Mouse (Mus musculus): ENCODE results near the gene Slc5a11.

The Slc5a11 gene

GRCm38 (mm10) chr7:123214365-123215075 is at the start of gene Slc5a11:
Gene Slc5a11, plus strand, starts transcription at chr7:123214780.
- in situ Hi-C loops (cut with MboI; ENCODE audit: low pct_unique_long_range_greater_than_20kb in 1 of 2, low sequenced_read_pairs in 2 of 2, unreplicated experiment in 1 of 2), result no loop called here

GRCm38 (mm10) chr7:123167436-123167835 is 47.1 kb upstream of the Slc5a11 start:
- in situ Hi-C loops (cut with MboI; ENCODE audit: low pct_unique_long_range_greater_than_20kb in 1 of 2, low sequenced_read_pairs in 2 of 2, unreplicated experiment in 1 of 2), result no loop called here

- in situ Hi-C loops (cut with MboI; ENCODE audit: low pct_unique_long_range_greater_than_20kb in 1 of 2, low sequenced_read_pairs in 2 of 2, unreplicated experiment in 1 of 2), result no loop called here
These were observed 45.0 kb upstream of the Slc5a11 start for GRCm38 (mm10) chr7:123169618-123170017.

- in situ Hi-C loops (cut with MboI; ENCODE audit: low pct_unique_long_range_greater_than_20kb in 1 of 2, low sequenced_read_pairs in 2 of 2, unreplicated experiment in 1 of 2), result no loop called here
These were observed 42.5 kb upstream of the Slc5a11 start for GRCm38 (mm10) chr7:123172101-123172500.

- in situ Hi-C loops (cut with MboI; ENCODE audit: low pct_unique_long_range_greater_than_20kb in 1 of 2, low sequenced_read_pairs in 2 of 2, unreplicated experiment in 1 of 2), result loop anchor here (25.0 kb wide), 2 partner anchors 165 to 190 kb away; no protein-coding TSS in a partner anchor
These were observed 37.4 kb upstream of the Slc5a11 start for GRCm38 (mm10) chr7:123177215-123177614.

- in situ Hi-C loops (cut with MboI; ENCODE audit: low pct_unique_long_range_greater_than_20kb in 1 of 2, low sequenced_read_pairs in 2 of 2, unreplicated experiment in 1 of 2), result loop anchor here (25.0 kb wide), 2 partner anchors 170 to 195 kb away; no protein-coding TSS in a partner anchor
These were observed 32.5 kb upstream of the Slc5a11 start for GRCm38 (mm10) chr7:123181787-123182701.

- in situ Hi-C loops (cut with MboI; ENCODE audit: low pct_unique_long_range_greater_than_20kb in 1 of 2, low sequenced_read_pairs in 2 of 2, unreplicated experiment in 1 of 2), result loop anchor here (25.0 kb wide), 2 partner anchors 173 to 198 kb away; no protein-coding TSS in a partner anchor
These were observed 29.7 kb upstream of the Slc5a11 start for GRCm38 (mm10) chr7:123184891-123185290.

- in situ Hi-C loops (cut with MboI; ENCODE audit: low pct_unique_long_range_greater_than_20kb in 1 of 2, low sequenced_read_pairs in 2 of 2, unreplicated experiment in 1 of 2), result loop anchor here (25.0 kb wide), 2 partner anchors 174 to 199 kb away; no protein-coding TSS in a partner anchor
These were observed 28.1 kb upstream of the Slc5a11 start for GRCm38 (mm10) chr7:123186463-123186862.

- in situ Hi-C loops (cut with MboI; ENCODE audit: low pct_unique_long_range_greater_than_20kb in 1 of 2, low sequenced_read_pairs in 2 of 2, unreplicated experiment in 1 of 2), result loop anchor here (25.0 kb wide), 2 partner anchors 175 to 200 kb away; no protein-coding TSS in a partner anchor
These were observed 27.3 kb upstream of the Slc5a11 start for GRCm38 (mm10) chr7:123187246-123187645.

- in situ Hi-C loops (cut with MboI; ENCODE audit: low pct_unique_long_range_greater_than_20kb in 1 of 2, low sequenced_read_pairs in 2 of 2, unreplicated experiment in 1 of 2), result loop anchor here (25.0 kb wide), 2 partner anchors 176 to 201 kb away; no protein-coding TSS in a partner anchor
These were observed 26.1 kb upstream of the Slc5a11 start for GRCm38 (mm10) chr7:123188462-123188861.

- in situ Hi-C loops (cut with MboI; ENCODE audit: low pct_unique_long_range_greater_than_20kb in 1 of 2, low sequenced_read_pairs in 2 of 2, unreplicated experiment in 1 of 2), result loop anchor here (25.0 kb wide), 2 partner anchors 177 to 202 kb away; no protein-coding TSS in a partner anchor
These were observed 24.8 kb upstream of the Slc5a11 start for GRCm38 (mm10) chr7:123189762-123190161.

GRCm38 (mm10) chr7:123191731-123192130 is 22.8 kb upstream of the Slc5a11 start:
- in situ Hi-C loops (cut with MboI; ENCODE audit: low pct_unique_long_range_greater_than_20kb in 1 of 2, low sequenced_read_pairs in 2 of 2, unreplicated experiment in 1 of 2), result loop anchor here (25.0 kb wide), 2 partner anchors 179 to 204 kb away; no protein-coding TSS in a partner anchor

- in situ Hi-C loops (cut with MboI; ENCODE audit: low pct_unique_long_range_greater_than_20kb in 1 of 2, low sequenced_read_pairs in 2 of 2, unreplicated experiment in 1 of 2), result loop anchor here (25.0 kb wide), 2 partner anchors 181 to 206 kb away; no protein-coding TSS in a partner anchor
These were observed 21.4 kb upstream of the Slc5a11 start for GRCm38 (mm10) chr7:123193201-123193600.

GRCm38 (mm10) chr7:123194696-123195095 is 19.9 kb upstream of the Slc5a11 start:
- in situ Hi-C loops (cut with MboI; ENCODE audit: low pct_unique_long_range_greater_than_20kb in 1 of 2, low sequenced_read_pairs in 2 of 2, unreplicated experiment in 1 of 2), result loop anchor here (25.0 kb wide), 2 partner anchors 182 to 207 kb away; no protein-coding TSS in a partner anchor

GRCm38 (mm10) chr7:123196432-123196831 is 18.1 kb upstream of the Slc5a11 start:
- in situ Hi-C loops (cut with MboI; ENCODE audit: low pct_unique_long_range_greater_than_20kb in 1 of 2, low sequenced_read_pairs in 2 of 2, unreplicated experiment in 1 of 2), result loop anchor here (25.0 kb wide), 2 partner anchors 184 to 209 kb away; no protein-coding TSS in a partner anchor

GRCm38 (mm10) chr7:123198695-123199094 is 15.9 kb upstream of the Slc5a11 start:
- in situ Hi-C loops (cut with MboI; ENCODE audit: low pct_unique_long_range_greater_than_20kb in 1 of 2, low sequenced_read_pairs in 2 of 2, unreplicated experiment in 1 of 2), result loop anchor here (25.0 kb wide), 2 partner anchors 186 to 211 kb away; no protein-coding TSS in a partner anchor

GRCm38 (mm10) chr7:123199151-123199550 is 15.4 kb upstream of the Slc5a11 start:
- in situ Hi-C loops (cut with MboI; ENCODE audit: low pct_unique_long_range_greater_than_20kb in 1 of 2, low sequenced_read_pairs in 2 of 2, unreplicated experiment in 1 of 2), result loop anchor here (25.0 kb wide), 2 partner anchors 187 to 212 kb away; no protein-coding TSS in a partner anchor

- in situ Hi-C loops (cut with MboI; ENCODE audit: low pct_unique_long_range_greater_than_20kb in 1 of 2, low sequenced_read_pairs in 2 of 2, unreplicated experiment in 1 of 2), result loop anchor here (25.0 kb wide), 2 partner anchors 187 to 212 kb away; no protein-coding TSS in a partner anchor
These were observed 14.8 kb upstream of the Slc5a11 start for GRCm38 (mm10) chr7:123199656-123200206.

Data from mouse embryonic stem cell (cell line).